Mouse (Mus musculus): ENCODE data around the gene Paics.

Paics gene

GRCm38 (mm10) chr5:77013171-77013570 lies 62.1 kb downstream of the Paics start:
- DNase-seq, result no peak

DNA sequence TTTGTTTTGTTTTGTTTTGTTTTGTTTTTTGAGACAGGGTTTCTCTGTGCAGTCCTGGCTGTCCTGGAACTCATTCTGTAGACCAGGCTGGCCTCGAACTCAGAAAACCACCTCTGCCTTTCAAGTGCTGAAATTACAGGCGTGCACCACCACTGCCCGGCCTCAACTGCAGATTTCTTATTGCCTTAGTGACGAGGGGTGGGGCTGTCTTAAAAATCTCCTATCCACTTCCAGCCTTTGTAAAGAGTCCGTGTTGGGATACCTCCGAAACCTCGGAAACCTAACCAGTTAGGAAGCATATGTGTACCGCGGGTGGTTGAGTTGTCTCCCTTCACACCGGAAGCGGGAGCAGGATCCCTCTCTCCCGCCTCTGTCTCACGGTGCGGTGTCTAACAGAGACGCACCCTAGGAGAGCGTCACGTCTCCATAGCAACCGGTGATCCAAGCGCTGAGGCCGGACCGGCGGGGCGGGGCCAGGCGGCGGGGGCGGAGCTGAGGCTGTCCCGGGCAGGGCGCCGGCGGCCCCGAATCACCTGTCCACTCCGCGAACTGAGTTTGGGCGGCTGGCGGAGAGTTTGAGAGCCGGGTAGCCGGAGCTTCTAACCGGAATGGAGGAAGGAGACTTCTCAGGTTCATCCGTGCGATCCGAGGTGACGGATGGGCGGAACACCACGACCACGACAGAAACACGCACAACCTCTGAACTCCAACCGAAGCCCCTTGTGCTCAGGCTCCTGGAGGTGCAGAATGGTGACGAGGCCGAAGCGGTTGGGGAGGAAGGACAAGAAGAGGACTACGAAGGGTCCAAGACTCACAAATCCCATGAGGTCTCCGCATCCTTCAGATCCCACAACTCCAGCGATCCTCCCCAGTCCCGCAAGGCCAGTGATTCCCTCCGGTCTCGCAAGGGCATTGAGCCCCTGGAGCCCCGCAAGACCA lies 64.7 kb downstream of the Paics start, which contains the start of gene Thegl:
TSS of gene Thegl (plus strand) at position 480 of the 939 bp plus-strand sequence.
- peak; percentile 21 to 31 for DNase-seq

All from thymus, adult 18-20 months (tissue).